Mouse (Mus musculus) monocyte, adult 59 days (primary cell): ENCODE data around the gene Olfr1109. TPM values are rescaled to one million over a fixed set of nuclear protein-coding genes. Genes with fewer than 3 reads are reported as not detected.

ENCODE experiments used
- total RNA-seq, 2 experiments: library from RNA; stranded (reverse); gene quantifications; one replicate each; pipeline ENCODE4 v1.2.4; 2023

The Olfr1109 gene
- total RNA-seq = not detected

DNA sequence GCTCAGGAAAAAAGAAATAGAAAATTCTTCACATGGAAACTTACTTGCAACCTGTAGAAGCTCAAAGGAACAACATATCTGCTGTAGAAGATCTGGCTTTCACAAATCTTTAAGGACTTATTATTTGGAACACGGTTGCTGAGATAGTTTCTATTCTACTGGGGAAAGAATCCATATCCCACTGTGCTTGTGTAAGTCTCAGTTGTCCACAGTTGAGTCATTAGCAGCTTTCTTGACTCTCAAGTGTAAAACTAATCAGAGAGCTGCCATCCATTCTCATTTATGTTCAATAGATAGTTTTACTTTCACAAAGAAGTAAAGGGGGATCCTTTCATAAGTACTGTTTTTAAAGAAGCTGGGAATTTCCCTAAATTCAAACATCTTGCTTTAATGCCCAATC, at the start of gene Olfr1109:
Olfr1109 (minus strand) TSS at position 101 of the 400 bp plus-strand sequence.

DNA sequence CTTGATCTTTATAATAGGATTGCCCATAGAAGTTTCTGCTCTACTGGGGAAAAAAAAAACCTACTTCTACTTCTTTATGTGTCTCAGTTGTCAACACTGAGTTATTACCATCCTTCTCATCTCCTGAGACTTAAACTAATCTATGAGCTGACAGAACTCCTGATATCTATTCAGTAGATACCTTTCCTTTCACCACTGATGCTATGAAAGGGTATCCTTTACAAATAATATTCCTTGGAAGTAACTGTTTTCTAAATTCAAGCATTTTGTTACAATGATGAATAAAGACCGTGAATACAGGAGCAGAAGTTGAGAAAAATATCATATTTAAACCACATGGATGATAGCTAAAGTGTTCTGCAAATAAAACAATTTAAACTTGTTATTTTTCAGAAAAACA, 44.4 kb upstream of the Olfr1109 start, which contains the start of gene Olfr1110:
Olfr1110 (minus strand) TSS at position 101 of the 400 bp plus-strand sequence.

DNA sequence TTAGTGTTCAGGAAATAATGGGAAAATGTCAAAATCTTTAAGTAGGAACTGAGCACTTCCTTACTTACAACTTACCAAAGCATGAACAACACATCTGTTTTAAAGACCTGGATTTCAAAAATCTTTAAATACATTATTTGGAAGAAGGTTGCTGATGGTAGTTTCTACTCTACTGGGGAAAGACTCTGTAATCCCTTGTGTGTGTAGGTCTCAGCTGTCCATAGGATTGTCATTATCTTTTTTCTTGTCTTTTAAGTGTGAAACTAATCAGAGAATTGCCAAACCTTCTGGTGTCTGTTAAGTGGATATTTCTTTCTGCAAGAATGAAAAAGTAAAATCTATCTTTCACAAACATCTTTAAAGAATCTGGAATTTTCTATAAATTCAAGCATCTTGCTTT, 18.7 kb upstream of the Olfr1109 start, which contains the start of gene Olfr259:
Olfr259 (minus strand) TSS at position 101 of the 400 bp plus-strand sequence.

DNA sequence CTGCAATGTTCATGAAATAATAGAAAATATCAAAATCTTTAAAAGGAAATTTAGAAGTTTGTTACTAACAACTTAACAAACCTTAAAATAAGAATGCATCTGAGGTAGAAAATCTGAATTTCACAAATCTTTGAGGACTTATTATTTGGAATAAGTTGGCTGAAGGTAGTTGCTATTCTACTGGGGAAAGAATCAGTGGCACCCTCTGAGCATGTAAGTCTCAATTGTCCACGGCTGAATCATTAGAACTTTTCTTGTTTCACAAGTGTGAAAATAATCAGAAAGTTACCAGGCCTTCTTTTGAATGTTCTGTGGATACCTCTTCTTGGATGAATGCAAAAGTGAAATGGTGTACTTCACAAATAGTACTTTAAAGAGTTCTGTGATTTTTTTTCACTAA, 20.1 kb downstream of the Olfr1109 start, which contains the start of gene Olfr1107:
Olfr1107 (minus strand) TSS at position 101 of the 400 bp plus-strand sequence.

DNA sequence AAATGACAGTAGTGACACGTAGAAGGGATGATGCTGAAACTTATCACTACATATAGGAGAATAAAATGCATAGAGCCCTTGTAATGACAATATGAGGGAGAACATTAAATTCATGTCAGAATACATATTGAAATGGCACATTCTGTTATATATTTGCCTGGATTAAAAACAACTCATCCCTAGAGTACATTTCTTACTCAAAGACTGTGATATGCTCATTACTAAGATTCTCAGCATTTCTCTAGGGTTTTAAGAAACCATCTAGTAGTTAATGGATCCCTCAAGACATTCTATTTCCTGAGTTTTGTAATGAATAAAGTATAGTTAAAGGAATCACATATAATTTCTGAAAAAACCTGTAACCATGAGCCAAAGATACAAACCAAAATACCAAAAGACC, 43.6 kb downstream of the Olfr1109 start, which contains the start of gene Olfr1106:
Olfr1106 (minus strand) TSS at position 101 of the 400 bp plus-strand sequence.

Other genes with a start within 250 kb of the Olfr1109 start
- gene Olfr1095, start 244.3 kb downstream of the Olfr1109 start, total RNA-seq = not detected
- gene Gm13723, start 221.2 kb downstream of the Olfr1109 start, total RNA-seq = not detected
- gene Olfr1097, start 203.8 kb downstream of the Olfr1109 start, total RNA-seq = not detected
- gene Olfr1098, start 171.5 kb downstream of the Olfr1109 start, total RNA-seq = not detected
- gene Olfr1099, start 135.3 kb downstream of the Olfr1109 start, total RNA-seq = not detected
- gene Olfr1100, start 116.1 kb downstream of the Olfr1109 start, total RNA-seq = not detected
- gene Olfr1101, start 104.8 kb downstream of the Olfr1109 start, total RNA-seq = not detected
- gene Olfr1102, start 97.6 kb downstream of the Olfr1109 start, total RNA-seq = not detected
- gene Olfr1104, start 68.9 kb downstream of the Olfr1109 start, total RNA-seq = not detected
- not detected for gene Olfr1105, start 59.5 kb downstream of the Olfr1109 start, total RNA-seq
- gene Olfr1106, start 43.7 kb downstream of the Olfr1109 start, total RNA-seq = not detected
- gene Olfr1107, start 20.2 kb downstream of the Olfr1109 start, total RNA-seq = not detected
- gene Olfr259, start 18.6 kb upstream of the Olfr1109 start, total RNA-seq = not detected
- gene Olfr1110, start 44.3 kb upstream of the Olfr1109 start, total RNA-seq = not detected
- not detected for gene Olfr1111, start 56.6 kb upstream of the Olfr1109 start, total RNA-seq
- not detected for gene Olfr1112, start 91.8 kb upstream of the Olfr1109 start, total RNA-seq
- not detected for gene Olfr1113, start 113.0 kb upstream of the Olfr1109 start, total RNA-seq
- not detected for gene Olfr1115, start 152.0 kb upstream of the Olfr1109 start, total RNA-seq
- not detected for gene Olfr1116, start 171.5 kb upstream of the Olfr1109 start, total RNA-seq
- gene Olfr1118, start 211.6 kb upstream of the Olfr1109 start, total RNA-seq = not detected